Mouse (Mus musculus): ENCODE measurements around the gene Shkbp1. TPM values are rescaled to one million over a fixed set of nuclear protein-coding genes. Genes with fewer than 3 reads are reported as not detected.

Gene Shkbp1
- total RNA-seq, 4 experiments from 2014 or later: 20.7 to 25.9 (median 23.1) TPM

- no peak for DNase-seq (ENCODE audit: low spot score in 2 of 2)
These were observed 44.1 kb downstream of the Shkbp1 start for GRCm38 (mm10) chr7:27311651-27312284.

- DNase-seq (ENCODE audit: low spot score in 2 of 2): no peak
These were observed 44.8 kb downstream of the Shkbp1 start for GRCm38 (mm10) chr7:27310996-27311535.

- DNase-seq (ENCODE audit: low spot score in 2 of 2): no peak
These were observed 45.5 kb downstream of the Shkbp1 start for GRCm38 (mm10) chr7:27310306-27310705.

GRCm38 (mm10) chr7:27309832-27310231 lies 46.0 kb downstream of the Shkbp1 start:
- no peak for DNase-seq (ENCODE audit: low spot score in 2 of 2)

GRCm38 (mm10) chr7:27308821-27309549 lies 46.8 kb downstream of the Shkbp1 start:
- no peak for DNase-seq (ENCODE audit: low spot score in 2 of 2)

- no peak for DNase-seq (ENCODE audit: low spot score in 2 of 2)
These were observed 48.3 kb downstream of the Shkbp1 start for GRCm38 (mm10) chr7:27307551-27307950.

GRCm38 (mm10) chr7:27306161-27307160 lies 49.4 kb downstream of the Shkbp1 start:
- no peak for DNase-seq (ENCODE audit: low spot score in 2 of 2)

- DNase-seq (ENCODE audit: low spot score in 2 of 2): no peak
These were observed 50.6 kb downstream of the Shkbp1 start for GRCm38 (mm10) chr7:27305091-27305730.

GRCm38 (mm10) chr7:27302172-27302571 lies 53.6 kb downstream of the Shkbp1 start:
- DNase-seq (ENCODE audit: low spot score in 2 of 2): no peak

- no peak for DNase-seq (ENCODE audit: low spot score in 2 of 2)
These were observed 55.0 kb downstream of the Shkbp1 start for GRCm38 (mm10) chr7:27300801-27301200.

- DNase-seq (ENCODE audit: low spot score in 2 of 2): no peak
These were observed 55.5 kb downstream of the Shkbp1 start for GRCm38 (mm10) chr7:27300351-27300750.

GRCm38 (mm10) chr7:27298816-27299215 lies 57.0 kb downstream of the Shkbp1 start:
- no peak for DNase-seq (ENCODE audit: low spot score in 2 of 2)

- no peak for DNase-seq (ENCODE audit: low spot score in 2 of 2)
These were observed 57.7 kb downstream of the Shkbp1 start for GRCm38 (mm10) chr7:27298033-27298610.

- DNase-seq (ENCODE audit: low spot score in 2 of 2): no peak
These were observed 59.3 kb downstream of the Shkbp1 start for GRCm38 (mm10) chr7:27296518-27296917.

- no peak for DNase-seq (ENCODE audit: low spot score in 2 of 2)
These were observed 59.9 kb downstream of the Shkbp1 start for GRCm38 (mm10) chr7:27295956-27296355.

Other genes starting within 250 kb of the Shkbp1 start
- under 1 TPM in 2 of 4 experiments, not detected in 2; 0.28 to 0.32 TPM for gene Cyp2f2, start 236.1 kb downstream of the Shkbp1 start, total RNA-seq (2022)
- gene Cyp2t4, start 202.3 kb downstream of the Shkbp1 start, total RNA-seq (2022): not detected
- 10 to 100 TPM; 87.9 to 97.7 (median 93.6) TPM for gene Egln2, start 189.2 kb downstream of the Shkbp1 start, total RNA-seq (2022)
- gene Rab4b, start 177.1 kb downstream of the Shkbp1 start, total RNA-seq (2022): 100 to 1,000 TPM in 3 of 4 experiments, 10 to 100 TPM in 1; 94.2 to 108 (median 101) TPM
- not detected for gene Gm21983, start 174.9 kb downstream of the Shkbp1 start, total RNA-seq (2022)
- gene Mia, start 174.9 kb downstream of the Shkbp1 start, total RNA-seq (2022): 1 to 10 TPM in 2 of 4 experiments, under 1 TPM in 2; 0.48 to 2.0 (median 1.4) TPM
- 10 to 100 TPM; 21.0 to 25.0 (median 23.2) TPM for gene BC024978, start 160.2 kb downstream of the Shkbp1 start, total RNA-seq (2022)
- 10 to 100 TPM; 66.3 to 85.0 (median 72.8) TPM for gene Snrpa, start 159.7 kb downstream of the Shkbp1 start, total RNA-seq (2022)
- gene Itpkc, start 127.4 kb downstream of the Shkbp1 start, total RNA-seq (2022): 10 to 100 TPM in 3 of 4 experiments, 1 to 10 TPM in 1; 9.9 to 11.3 (median 10.3) TPM
- 10 to 100 TPM; 29.8 to 38.9 (median 32.2) TPM for gene Coq8b, start 123.0 kb downstream of the Shkbp1 start, total RNA-seq (2022)
- 10 to 100 TPM; 89.4 to 99.0 (median 95.1) TPM for gene Numbl, start 97.6 kb downstream of the Shkbp1 start, total RNA-seq (2022)
- 10 to 100 TPM; 41.9 to 51.1 (median 44.6) TPM for gene Ltbp4, start 18.3 kb downstream of the Shkbp1 start, total RNA-seq (2022)
- gene Gm20479, start 1.4 kb upstream of the Shkbp1 start, total RNA-seq (2022): not detected
- 100 to 1,000 TPM; 119 to 133 (median 127) TPM for gene Sptbn4, start 91.7 kb upstream of the Shkbp1 start, total RNA-seq (2022)
- gene Blvrb, start 92.0 kb upstream of the Shkbp1 start, total RNA-seq (2022): 10 to 100 TPM; 17.3 to 23.4 (median 20.2) TPM
- gene Sertad3, start 117.7 kb upstream of the Shkbp1 start, total RNA-seq (2022): 1 to 10 TPM; 2.4 to 4.5 (median 3.4) TPM
- gene Sertad1, start 130.9 kb upstream of the Shkbp1 start, total RNA-seq (2022): 10 to 100 TPM; 13.8 to 17.5 (median 14.1) TPM
- under 1 TPM; 0.48 to 0.53 (median 0.52) TPM for gene Prx, start 143.3 kb upstream of the Shkbp1 start, total RNA-seq (2022)
- gene Hipk4, start 167.2 kb upstream of the Shkbp1 start, total RNA-seq (2022): under 1 TPM in 3 of 4 experiments, not detected in 1; 0.12 to 0.20 (median 0.14) TPM
- 100 to 1,000 TPM; 675 to 760 (median 715) TPM for gene Pld3, start 197.2 kb upstream of the Shkbp1 start, total RNA-seq (2022)
- gene 2310022A10Rik, start 197.2 kb upstream of the Shkbp1 start, total RNA-seq (2022): 10 to 100 TPM; 26.1 to 34.5 (median 31.0) TPM
- gene Akt2, start 235.5 kb upstream of the Shkbp1 start, total RNA-seq (2022): 100 to 1,000 TPM in 3 of 4 experiments, 10 to 100 TPM in 1; 98.3 to 115 (median 109) TPM